Mouse (Mus musculus) midbrain, postnatal 0 days (tissue): ENCODE results near the gene Ckmt1. TPM values are rescaled to one million over a fixed set of nuclear protein-coding genes. Genes with fewer than 3 reads are reported as not detected.

Experiments used
- ATAC-seq: fragments of 200-750 bp; cut with Nextera tagmentation; 2 replicates; pipeline ENCODE4 v1.8.0; 2017; ENCODE audit warnings: moderate number of reproducible peaks, mild to moderate bottlenecking, moderate TSS enrichment, moderate library complexity; ENCODE audit not compliant: low FRiP score
- DNase-seq: peaks from one replicate; pipeline ENCODE4 v3.0.0-alpha.2; 2015; ENCODE audit warnings: low spot score
- H3K27ac ChIP-seq: fragments of 300-500 bp; sonication (generic); 2 replicates; pipeline ENCODE4 v1.5.1; 2014; ENCODE audit warnings: low read depth, mild to moderate bottlenecking, low read length, mixed read lengths
- H3K27me3 ChIP-seq: fragments of 300-500 bp; sonication (generic); 2 replicates; pipeline ENCODE4 v1.6.1; 2014; ENCODE audit warnings: low read length, control low read depth, mixed read lengths; ENCODE audit not compliant: insufficient read depth
- H3K36me3 ChIP-seq: fragments of 300-500 bp; sonication (generic); 2 replicates; pipeline ENCODE4 v1.6.1; 2014; ENCODE audit warnings: low read length, control low read depth, mixed read lengths; ENCODE audit not compliant: insufficient read depth
- H3K4me1 ChIP-seq: fragments of 300-500 bp; sonication (generic); 2 replicates; pipeline ENCODE4 v1.6.1; 2014; ENCODE audit warnings: mild to moderate bottlenecking, control low read depth, antibody characterized with exemption, low read length, mixed read lengths; ENCODE audit not compliant: insufficient read depth
- H3K4me2 ChIP-seq: fragments of 300-500 bp; sonication (generic); 2 replicates; pipeline ENCODE4 v1.6.1; 2014; ENCODE audit warnings: low read depth, mild to moderate bottlenecking, low read length, mixed read lengths; ENCODE audit not compliant: poor library complexity, severe bottlenecking
- H3K4me3 ChIP-seq: fragments of 300-500 bp; sonication (generic); 2 replicates; pipeline ENCODE4 v1.5.1; 2014; ENCODE audit warnings: low read depth, mild to moderate bottlenecking, low read length, moderate library complexity
- H3K9ac ChIP-seq: fragments of 300-500 bp; sonication (generic); replicated peaks from 2 replicates; pipeline ENCODE4 v1.6.1; 2014; ENCODE audit warnings: mild to moderate bottlenecking, low read length, moderate library complexity, mixed read lengths; ENCODE audit not compliant: poor library complexity, severe bottlenecking
- H3K9me3 ChIP-seq: fragments of 300-500 bp; sonication (generic); 2 replicates; pipeline ENCODE4 v1.6.1; 2016; ENCODE audit warnings: low read length, control low read depth
- CTCF ChIP-seq: IDR thresholded peaks from 2 replicates; pipeline ENCODE4 v1.5.1; 2016; ENCODE audit warnings: antibody characterized with exemption, mild to moderate bottlenecking
- WGBS: fragments of 180-500 bp; shearing (Covaris S2); extraction: QIAGEN DNeasy Blood & Tissue Kit; methylation state at CpG from one replicate; pipeline ENCODE4 v1.1.7; 2014; 5-methylcytosine and 5-hydroxymethylcytosine counted together
- polyA plus RNA-seq: library from polyadenylated mRNA; unstranded; fragments of >200 nt; fragmentation: Nextera tagmentation; extraction: Ambion mirVana; gene quantifications from 2 replicates; pipeline ENCODE4 v1.2.1, GENCODE M21; 2015
- total RNA-seq: library from RNA; depleted of rRNA; stranded (reverse); fragments of >200 nt; gene quantifications from 2 replicates; pipeline ENCODE4 v1.2.3, GENCODE M21; 2014; rRNA removed

Gene Ckmt1
- total and polyA plus RNA-seq, 2 experiments from 2014 or later: 120 to 147 TPM

DNA sequence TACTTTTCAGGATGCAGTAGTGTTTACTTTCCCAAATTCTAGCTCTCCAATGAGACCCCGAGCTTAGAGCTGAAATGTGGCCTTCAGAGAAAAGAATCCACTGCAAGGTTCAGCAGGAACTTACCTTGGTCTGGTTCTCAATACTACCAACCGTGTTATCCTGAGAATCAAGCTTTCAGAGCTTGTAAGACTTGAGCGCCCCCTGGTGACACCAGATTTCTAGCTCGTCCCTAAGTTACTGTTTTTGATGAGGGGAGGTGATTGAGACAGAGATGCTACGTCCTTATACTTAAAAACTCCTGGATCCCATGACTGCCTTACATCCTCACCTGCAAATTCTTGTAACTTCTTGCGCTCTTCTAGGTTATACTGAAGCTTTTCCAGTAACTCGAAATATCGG is 39.1 kb downstream of the Ckmt1 start:
- Histone ChIP-seq H3K36me3 (no peaks in the 10 kb centered on the region), H3K27ac (no peak overlapping the region), H3K9me3 (no peaks in the 10 kb centered on the region), H3K9ac (no peak overlapping the region), H3K27me3 (no peaks in the 10 kb centered on the region), H3K4me2 (no peak overlapping the region), H3K4me1 (no peaks in the 10 kb centered on the region), H3K4me3 (no peak overlapping the region)
- 12% methylated on average over 8 of the region's 8 CpGs for whole genome bisulfite sequencing
- TF ChIP-seq CTCF: peak; percentile 88
- ATAC-seq: no peak
- DNase-seq: peak; percentile 94

DNA sequence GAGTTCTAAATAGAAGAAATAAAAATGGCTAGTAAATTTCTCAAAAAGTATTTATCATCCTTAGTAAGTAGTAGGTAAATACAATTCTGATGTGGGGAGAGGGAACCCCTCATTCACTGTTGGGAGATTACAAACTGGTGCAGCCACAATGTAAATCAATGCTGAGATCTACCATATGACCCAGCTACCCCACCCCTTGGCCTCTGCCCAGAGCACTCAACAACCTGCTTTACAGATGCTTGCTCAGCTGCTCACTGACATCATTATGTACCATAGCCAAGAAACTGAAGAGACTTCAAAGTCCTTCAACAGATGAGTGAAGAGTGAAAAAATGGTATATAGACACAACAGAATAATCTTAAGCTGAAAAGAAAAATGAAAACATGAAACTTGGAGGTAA is 45.8 kb downstream of the Ckmt1 start:
- Histone ChIP-seq H3K27ac (no peak overlapping the region), H3K9ac (no peak overlapping the region), H3K4me3 (no peak overlapping the region), H3K4me1 (no peaks in the 10 kb centered on the region), H3K4me2 (no peak overlapping the region), H3K36me3 (0 out of 2 replicates have a peak, but pooled peaks cover 3% of the 10 kb centered on the region), H3K27me3 (no peaks in the 10 kb centered on the region), H3K9me3 (no peaks in the 10 kb centered on the region)
- ATAC-seq: no peak
- TF ChIP-seq CTCF: no peak
- no peak for DNase-seq

DNA sequence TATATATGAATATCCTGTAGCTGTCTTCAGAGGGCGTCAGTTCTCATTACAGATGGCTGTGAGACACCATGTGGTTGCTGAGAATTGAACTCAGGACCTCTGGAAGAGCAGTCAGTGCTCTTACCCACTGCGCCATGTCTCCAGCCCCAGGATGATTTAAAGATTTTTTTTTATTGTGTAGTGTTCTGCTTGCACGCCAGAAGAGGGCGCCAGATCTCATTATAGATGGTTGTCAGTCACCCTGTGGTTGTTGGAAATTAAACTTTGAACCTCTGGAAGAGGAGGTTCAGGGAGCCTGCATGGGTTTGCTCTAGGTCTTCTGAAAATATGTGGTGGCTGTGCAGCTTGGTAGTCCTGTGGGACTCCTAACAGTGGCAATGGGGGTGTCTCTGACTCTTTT is 50.6 kb downstream of the Ckmt1 start:
- Histone ChIP-seq H3K4me2 (no peak overlapping the region), H3K27ac (no peak overlapping the region), H3K4me3 (no peak overlapping the region), H3K4me1 (no peaks in the 10 kb centered on the region), H3K9me3 (no peaks in the 10 kb centered on the region), H3K27me3 (no peaks in the 10 kb centered on the region), H3K36me3 (0 out of 2 replicates have a peak, but pooled peaks cover 3% of the 10 kb centered on the region), H3K9ac (no peak overlapping the region)
- ATAC-seq (no peak), DNase-seq (no peak)
- whole genome bisulfite sequencing: 31% methylated on average over 4 of the region's 4 CpGs
- peak; percentile 36; the same call in 1 of the 2 replicates for TF ChIP-seq CTCF

DNA sequence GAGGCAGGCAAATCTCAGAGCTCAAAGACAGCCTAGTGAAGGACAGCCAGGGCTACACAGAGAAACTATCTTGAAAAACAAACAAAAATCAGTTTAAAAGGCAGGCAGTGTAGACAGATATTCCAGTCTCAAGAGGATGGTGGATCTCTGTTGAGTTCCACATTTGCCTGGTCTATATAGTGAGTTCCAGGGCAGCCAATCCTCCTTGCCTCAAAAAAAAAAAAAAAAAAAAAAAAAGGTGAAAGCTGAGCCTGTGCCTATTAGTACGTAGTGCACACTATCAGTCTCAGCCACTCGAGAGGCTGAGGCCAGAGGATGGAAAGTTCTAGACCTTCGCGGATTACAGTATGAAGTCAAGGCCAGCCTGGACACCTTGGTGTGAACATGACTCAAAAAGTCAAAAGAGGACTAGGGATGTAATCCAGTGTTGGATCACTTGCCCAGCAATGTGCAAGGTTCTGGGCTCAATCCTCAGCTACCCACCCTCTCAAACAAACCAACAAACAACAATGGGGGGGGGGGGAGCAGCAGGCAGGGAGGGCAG is 55.4 kb downstream of the Ckmt1 start:
- Histone ChIP-seq H3K27me3 (no peaks in the 10 kb centered on the region), H3K4me1 (peaks cover 9% of the 10 kb centered on the region; the same call in 1 of the 2 replicates), H3K9ac (peak overlapping the region; percentile 93), H3K4me2 (peak overlapping the region; percentile 45), H3K9me3 (no peaks in the 10 kb centered on the region), H3K27ac (peak overlapping the region; percentile 97), H3K36me3 (no peaks in the 10 kb centered on the region), H3K4me3 (peak overlapping the region; percentile 97)
- peak; percentile 28 for DNase-seq
- ATAC-seq: peak; percentile 13; the same call in 1 of the 2 replicates
- TF ChIP-seq CTCF: no peak
- 14% methylated on average over 4 of the region's 4 CpGs for WGBS

Other genes with a start within 250 kb of the Ckmt1 start
- not detected in 2 replicates for gene Tgm7, start 247.9 kb upstream of the Ckmt1 start, total RNA-seq
- gene Tgm7, start 247.9 kb upstream of the Ckmt1 start, polyA plus RNA-seq: not detected in 2 replicates
- gene Adal, start 217.3 kb upstream of the Ckmt1 start, total RNA-seq: 17.1 and 21.7 TPM in 2 replicates
- 18.2 and 19.1 TPM in 2 replicates for gene Adal, start 217.3 kb upstream of the Ckmt1 start, polyA plus RNA-seq
- 10.0 and 11.2 TPM in 2 replicates for gene Lcmt2, start 217.1 kb upstream of the Ckmt1 start, total RNA-seq
- gene Lcmt2, start 217.1 kb upstream of the Ckmt1 start, polyA plus RNA-seq: 13.5 and 14.8 TPM in 2 replicates
- 35.8 and 38.2 TPM in 2 replicates for gene Tubgcp4, start 187.1 kb upstream of the Ckmt1 start, total RNA-seq
- gene Tubgcp4, start 187.1 kb upstream of the Ckmt1 start, polyA plus RNA-seq: 21.2 and 23.0 TPM in 2 replicates
- gene Zscan29, start 186.6 kb upstream of the Ckmt1 start, total RNA-seq: 6.5 and 7.2 TPM in 2 replicates
- gene Zscan29, start 186.6 kb upstream of the Ckmt1 start, polyA plus RNA-seq: 4.5 and 4.8 TPM in 2 replicates
- 262 and 292 TPM in 2 replicates for gene Trp53bp1, start 86.3 kb upstream of the Ckmt1 start, total RNA-seq
- 90.3 and 93.3 TPM in 2 replicates for gene Trp53bp1, start 86.3 kb upstream of the Ckmt1 start, polyA plus RNA-seq
- gene Map1a, start 68.1 kb upstream of the Ckmt1 start, total RNA-seq: 137 and 154 TPM in 2 replicates
- gene Map1a, start 68.1 kb upstream of the Ckmt1 start, polyA plus RNA-seq: 48.1 and 49.4 TPM in 2 replicates
- 16.9 and 22.1 TPM in 2 replicates for gene Ppip5k1, start 2.3 kb upstream of the Ckmt1 start, total RNA-seq
- gene Ppip5k1, start 2.3 kb upstream of the Ckmt1 start, polyA plus RNA-seq: 18.5 and 20.0 TPM in 2 replicates
- not detected in 2 replicates for gene Strc, start 29.5 kb downstream of the Ckmt1 start, total RNA-seq
- gene Strc, start 29.5 kb downstream of the Ckmt1 start, polyA plus RNA-seq: 0.02 TPM in 1 of 2 replicates, not detected in the other
- gene Pdia3, start 56.1 kb downstream of the Ckmt1 start, total RNA-seq: 61.9 and 77.1 TPM in 2 replicates
- gene Pdia3, start 56.1 kb downstream of the Ckmt1 start, polyA plus RNA-seq: 269 and 301 TPM in 2 replicates
- gene Catsper2, start 56.1 kb downstream of the Ckmt1 start, total RNA-seq: 2.7 and 3.8 TPM in 2 replicates
- gene Catsper2, start 56.1 kb downstream of the Ckmt1 start, polyA plus RNA-seq: 2.6 and 3.0 TPM in 2 replicates
- 0.33 TPM in 1 of 2 replicates, not detected in the other for gene Ell3, start 86.6 kb downstream of the Ckmt1 start, total RNA-seq
- 1.6 and 2.6 TPM in 2 replicates for gene Ell3, start 86.6 kb downstream of the Ckmt1 start, polyA plus RNA-seq
- gene Serf2, start 91.5 kb downstream of the Ckmt1 start, total RNA-seq: 235 and 284 TPM in 2 replicates
- 271 and 278 TPM in 2 replicates for gene Serf2, start 91.5 kb downstream of the Ckmt1 start, polyA plus RNA-seq
- gene Hypk, start 95.6 kb downstream of the Ckmt1 start, total RNA-seq: 12.3 and 17.6 TPM in 2 replicates
- gene Hypk, start 95.6 kb downstream of the Ckmt1 start, polyA plus RNA-seq: 109 and 115 TPM in 2 replicates
- 1.8 and 2.6 TPM in 2 replicates for gene Serinc4, start 99.1 kb downstream of the Ckmt1 start, total RNA-seq
- 1.1 and 1.5 TPM in 2 replicates for gene Serinc4, start 99.1 kb downstream of the Ckmt1 start, polyA plus RNA-seq
- gene Mfap1b, start 116.4 kb downstream of the Ckmt1 start, total RNA-seq: 22.6 and 30.4 TPM in 2 replicates
- 56.2 and 57.4 TPM in 2 replicates for gene Mfap1b, start 116.4 kb downstream of the Ckmt1 start, polyA plus RNA-seq
- gene Mfap1a, start 149.0 kb downstream of the Ckmt1 start, total RNA-seq: 13.9 and 14.2 TPM in 2 replicates
- gene Mfap1a, start 149.0 kb downstream of the Ckmt1 start, polyA plus RNA-seq: 20.8 and 20.9 TPM in 2 replicates
- gene Wdr76, start 149.0 kb downstream of the Ckmt1 start, total RNA-seq: 4.8 TPM in 2 replicates
- 1.8 and 2.1 TPM in 2 replicates for gene Wdr76, start 149.0 kb downstream of the Ckmt1 start, polyA plus RNA-seq